Mouse (Mus musculus) liver, embryonic 14.5 days (tissue): ENCODE measurements at regions not wholly inside any gene's neighbourhood (a gene's known extent, or its start where the extent isn't known, plus 50 kb on each side); places are given as distances from the start of the nearest gene placed in this dataset.

Source experiments
- CTCF ChIP-seq: IDR thresholded peaks from 2 replicates; pipeline ENCODE4 v1.5.1; 2016; ENCODE audit warnings: antibody characterized with exemption, low read depth, control low read depth
- EP300 ChIP-seq: IDR thresholded peaks from 2 replicates; pipeline ENCODE4 v1.6.1; 2016; ENCODE audit warnings: antibody characterized with exemption, low read depth

- no peak for TF ChIP-seq CTCF
- TF ChIP-seq EP300, result no peak
These were observed 323.8 kb downstream of the Slc4a3 start for GRCm38 (mm10) chr1:75869846-75870245.
